Mouse (Mus musculus): ENCODE measurements around the gene St6galnac3. TPM values are rescaled to one million over a fixed set of nuclear protein-coding genes. Genes with fewer than 3 reads are reported as not detected.
"Not testable (repeated sequence)": the region's sequence is repeated elsewhere in the genome, so short reads cannot be mapped to it uniquely, and the experiment has no call there.

The St6galnac3 gene
- total RNA-seq, 2 experiments from 2014 or later: 1.3 to 2.6 TPM

DNA sequence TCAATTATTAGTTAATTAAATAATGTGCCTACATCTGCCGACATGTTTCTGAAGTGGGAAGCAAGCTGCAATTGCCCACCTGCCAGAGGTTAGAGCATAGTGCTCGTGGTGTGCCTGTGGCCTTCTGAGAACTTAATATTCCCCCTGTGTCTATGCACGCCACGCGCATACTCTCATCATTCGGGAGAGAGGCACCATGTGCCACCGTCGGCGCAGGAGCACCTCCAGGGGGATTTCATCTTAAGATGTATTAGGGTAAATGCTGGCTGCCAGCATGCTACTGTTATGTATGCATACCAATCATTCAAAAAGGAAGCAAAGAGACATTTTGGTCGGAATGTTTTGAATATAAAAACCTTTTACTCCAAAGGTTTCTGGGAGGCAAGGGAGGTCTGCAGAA, 319.3 kb downstream of the St6galnac3 start:
- TF ChIP-seq CTCF (IDR thresholded peaks at IDR 0.05): no peak
- Histone ChIP-seq H3K27ac (no peak overlapping the region), H3K4me3 (no peak overlapping the region)
- DNase-seq: no peak
- intact Hi-C loops (cut with DNase I): no loop called here

GRCm38 (mm10) chr3:153400259-153400658, 324.7 kb downstream of the St6galnac3 start:
- intact Hi-C loops (cut with DNase I): no loop called here
- no peak overlapping the region for H3K27ac ChIP-seq
- no peak for TF ChIP-seq CTCF (IDR thresholded peaks at IDR 0.05)
- DNase-seq: no peak
- no peak overlapping the region for H3K4me3 ChIP-seq

GRCm38 (mm10) chr3:153399574-153399973, 325.4 kb downstream of the St6galnac3 start:
- no peak for DNase-seq
- no peak for TF ChIP-seq CTCF (IDR thresholded peaks at IDR 0.05)
- Histone ChIP-seq H3K4me3 (no peak overlapping the region), H3K27ac (no peak overlapping the region)
- intact Hi-C loops (cut with DNase I): no loop called here

GRCm38 (mm10) chr3:153397726-153398125, 327.2 kb downstream of the St6galnac3 start:
- no peak overlapping the region for H3K4me3 ChIP-seq
- no peak for TF ChIP-seq CTCF (IDR thresholded peaks at IDR 0.05)
- no peak for DNase-seq
- intact Hi-C loops (cut with DNase I): no loop called here
- no peak overlapping the region for H3K27ac ChIP-seq

GRCm38 (mm10) chr3:153396375-153397068, 328.5 kb downstream of the St6galnac3 start:
- Histone ChIP-seq H3K27ac (no peak overlapping the region), H3K4me3 (no peak overlapping the region)
- intact Hi-C loops (cut with DNase I): no loop called here
- no peak for TF ChIP-seq CTCF (IDR thresholded peaks at IDR 0.05)
- no peak for DNase-seq

DNA sequence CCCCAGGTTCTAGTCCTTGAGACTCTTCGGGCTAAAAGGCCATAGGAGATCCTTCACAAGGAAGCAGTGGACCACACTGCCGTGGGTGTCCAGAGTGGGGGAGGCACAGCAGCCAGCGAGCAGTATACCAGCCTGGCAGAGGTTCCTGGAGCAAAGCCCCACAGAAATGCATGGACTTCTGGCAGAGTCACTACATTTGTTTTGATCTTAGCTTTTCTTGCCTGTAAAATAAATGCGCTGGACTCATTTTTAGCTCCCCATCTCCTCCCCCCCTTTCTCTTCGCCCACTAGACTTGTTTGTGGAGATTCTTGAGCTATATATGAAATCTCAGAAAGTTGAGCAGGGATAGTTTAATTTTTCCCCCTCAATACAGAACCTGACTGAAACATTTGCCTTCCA, 329.6 kb downstream of the St6galnac3 start:
- H3K4me3 ChIP-seq: no peak overlapping the region
- H3K27ac ChIP-seq: no peak overlapping the region
- DNase-seq: no peak
- TF ChIP-seq CTCF (IDR thresholded peaks at IDR 0.05): no peak
- intact Hi-C loops (cut with DNase I): no loop called here

- TF ChIP-seq CTCF (IDR thresholded peaks at IDR 0.05): no peak
- no peak overlapping the region for H3K4me3 ChIP-seq
These were observed 330.2 kb downstream of the St6galnac3 start for GRCm38 (mm10) chr3:153394751-153395150.

GRCm38 (mm10) chr3:153394224-153394623, 330.8 kb downstream of the St6galnac3 start:
- no peak for DNase-seq
- intact Hi-C loops (cut with DNase I): no loop called here
- TF ChIP-seq CTCF (IDR thresholded peaks at IDR 0.05): no peak
- Histone ChIP-seq H3K4me3 (no peak overlapping the region), H3K27ac (no peak overlapping the region)

More at GRCm38 (mm10) chr3:153394751-153395150, 330.2 kb downstream of the St6galnac3 start:
- no peak for DNase-seq
- H3K27ac ChIP-seq: no peak overlapping the region
- intact Hi-C loops (cut with DNase I): no loop called here

- intact Hi-C loops (cut with DNase I); H3K27ac ChIP-seq; H3K4me3 ChIP-seq; DNase-seq: not testable (repeated sequence)
These were observed 333.5 kb downstream of the St6galnac3 start for GRCm38 (mm10) chr3:153391451-153391850.

GRCm38 (mm10) chr3:153384651-153385050, 340.3 kb downstream of the St6galnac3 start:
- H3K27ac ChIP-seq; intact Hi-C loops (cut with DNase I); DNase-seq; H3K4me3 ChIP-seq: not testable (repeated sequence)

GRCm38 (mm10) chr3:153383656-153384055, 341.3 kb downstream of the St6galnac3 start:
- no peak for TF ChIP-seq CTCF (IDR thresholded peaks at IDR 0.05)
- intact Hi-C loops (cut with DNase I): no loop called here
- no peak for DNase-seq
- no peak overlapping the region for H3K4me3 ChIP-seq
- H3K27ac ChIP-seq: no peak overlapping the region

- Histone ChIP-seq H3K27ac (no peak overlapping the region), H3K4me3 (no peak overlapping the region)
- intact Hi-C loops (cut with DNase I): no loop called here
- no peak for DNase-seq
- TF ChIP-seq CTCF (IDR thresholded peaks at IDR 0.05): no peak
These were observed 359.8 kb downstream of the St6galnac3 start for GRCm38 (mm10) chr3:153365057-153365755.

GRCm38 (mm10) chr3:153364366-153364765, 360.6 kb downstream of the St6galnac3 start:
- H3K27ac ChIP-seq: no peak overlapping the region
- intact Hi-C loops (cut with DNase I): no loop called here
- no peak overlapping the region for H3K4me3 ChIP-seq
- DNase-seq: no peak
- TF ChIP-seq CTCF (IDR thresholded peaks at IDR 0.05): no peak

DNA sequence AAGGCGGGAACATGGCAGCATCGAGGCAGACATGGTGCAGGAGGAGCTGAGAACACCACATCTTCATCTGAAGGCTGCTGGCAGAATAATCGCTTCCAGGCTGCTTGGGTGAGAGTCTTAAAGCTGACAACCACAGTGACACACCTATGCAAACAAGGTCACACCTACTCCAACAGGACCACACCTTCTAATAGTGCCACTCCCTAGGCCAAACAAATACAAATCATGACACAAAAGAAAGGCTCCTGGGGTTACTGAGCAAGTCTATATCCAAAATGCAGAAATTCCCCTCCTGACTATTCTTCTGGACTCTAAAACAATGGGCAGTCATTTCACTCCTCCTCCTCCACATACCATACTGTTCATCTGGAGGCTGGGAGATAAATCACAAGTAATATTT, 365.0 kb downstream of the St6galnac3 start:
- no peak for TF ChIP-seq CTCF (IDR thresholded peaks at IDR 0.05)
- intact Hi-C loops (cut with DNase I): no loop called here
- DNase-seq: no peak
- no peak overlapping the region for H3K27ac ChIP-seq
- no peak overlapping the region for H3K4me3 ChIP-seq

Measured in gastrocnemius, adult 2 months (tissue).